ENCODE assay signal across 8 mouse cellular contexts in the genomic region with DNA sequence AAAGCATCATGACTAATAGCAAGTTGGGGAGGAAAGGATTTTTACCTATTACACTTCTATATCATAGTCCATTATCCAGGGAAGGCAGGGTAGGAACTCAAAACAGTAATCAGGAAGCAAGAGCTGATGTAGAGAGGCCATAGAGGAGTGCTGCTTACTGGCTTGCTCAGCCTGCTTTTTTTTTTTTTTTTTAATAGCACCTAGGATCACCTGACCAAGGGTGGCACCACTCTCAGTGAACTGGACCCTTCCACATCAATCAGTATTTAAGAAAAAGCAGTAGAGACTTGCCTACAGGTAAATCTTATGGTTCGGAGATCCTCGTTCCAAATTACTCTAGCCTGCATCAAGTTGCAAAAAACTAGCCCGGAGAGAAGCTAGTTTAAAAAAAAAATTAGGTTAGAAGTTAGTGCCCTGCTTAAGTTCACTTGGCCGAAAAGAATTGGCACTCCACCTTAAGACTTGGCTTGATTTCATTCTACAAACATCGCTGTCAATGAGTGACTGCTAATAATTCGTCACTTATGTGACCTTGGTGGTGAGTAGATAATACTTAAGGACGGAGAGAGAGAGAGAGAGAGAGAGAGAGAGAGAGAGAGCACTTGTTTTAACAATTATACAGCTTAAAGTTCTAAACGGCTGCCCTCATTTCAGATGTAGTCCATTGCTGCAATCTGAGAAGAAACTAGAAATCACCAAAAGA. TPM values are rescaled to one million over a fixed set of nuclear protein-coding genes. Genes with fewer than 3 reads are reported as not detected.
DNase-seq lines count a peak whose midpoint lies in the region; ATAC-seq lines count a peak whose summit lies in the region.

No protein-coding gene starts in this region.

- H3K9ac ChIP-seq in lung, embryonic 16.5 days (ENCODE audit: low read length), result peak overlapping the region; percentile 73; the same call in 1 of the 2 replicates
- H3K9ac ChIP-seq in forebrain, embryonic 16.5 days (replicated peaks; ENCODE audit: low read depth, low read length), result no peak overlapping the region
- H3K9ac ChIP-seq in limb, embryonic 12.5 days (replicated peaks), result no peak overlapping the region
- H3K9ac ChIP-seq in stomach, embryonic 14.5 days (replicated peaks; ENCODE audit: low read depth, low read length), result no peak overlapping the region

- H3K9me3 ChIP-seq in lung, embryonic 16.5 days (ENCODE audit: control insufficient read depth, low read length), result no peaks in the 10 kb centered on the region
- no peaks in the 10 kb centered on the region for H3K9me3 ChIP-seq in forebrain, embryonic 16.5 days (ENCODE audit: control insufficient read depth, low read length)
- H3K9me3 ChIP-seq in limb, embryonic 12.5 days, result no peaks in the 10 kb centered on the region
- H3K9me3 ChIP-seq in stomach, embryonic 14.5 days (ENCODE audit: control insufficient read depth, low read depth, low read length), result no peaks in the 10 kb centered on the region

- H3K4me2 ChIP-seq in lung, embryonic 16.5 days (ENCODE audit: low read depth, low read length), result peak overlapping the region; percentile 61
- peak overlapping the region; percentile 66 for H3K4me2 ChIP-seq in forebrain, embryonic 16.5 days (ENCODE audit: low read length)
- peak overlapping the region; percentile 71 for H3K4me2 ChIP-seq in limb, embryonic 12.5 days
- peak overlapping the region; percentile 64 for H3K4me2 ChIP-seq in stomach, embryonic 14.5 days (replicated peaks; ENCODE audit: low read depth, low read length)

- no peak for DNase-seq in lung, postnatal 4 days
- no peak for DNase-seq in right cerebral cortex, postnatal 4 days
- DNase-seq in B cell, adult 2 months, result no peak
- no peak for DNase-seq in frontal cortex, adult 2 months (ENCODE audit: extremely low spot score in 1 of 2, low spot score in 1 of 2)

- peak overlapping the region; percentile 56 for H3K4me3 ChIP-seq in lung, embryonic 16.5 days (ENCODE audit: low read length)
- peak overlapping the region; percentile 63 for H3K4me3 ChIP-seq in forebrain, embryonic 16.5 days (replicated peaks; ENCODE audit: low read length)
- peak overlapping the region; percentile 48 for H3K4me3 ChIP-seq in limb, embryonic 12.5 days (replicated peaks)
- H3K4me3 ChIP-seq in stomach, embryonic 14.5 days (ENCODE audit: low read depth, low read length), result peak overlapping the region; percentile 61

- ATAC-seq in lung, embryonic 16.5 days (ENCODE audit: low read depth), result no peak
- no peak for ATAC-seq in forebrain, embryonic 16.5 days
- no peak for ATAC-seq in limb, embryonic 12.5 days (ENCODE audit: insufficient number of reproducible peaks, insufficient read depth, low FRiP score, low TSS enrichment, low read depth)
- ATAC-seq in stomach, embryonic 14.5 days (ENCODE audit: insufficient number of reproducible peaks, insufficient read depth, low FRiP score, low read depth), result no peak

- WGBS in lung, embryonic 16.5 days, result 29% methylated on average over 8 of the region's 8 CpGs
- 54% methylated on average over 8 of the region's 8 CpGs for WGBS in forebrain, embryonic 16.5 days
- WGBS in limb, embryonic 12.5 days, result 58% methylated on average over 8 of the region's 8 CpGs
- WGBS in stomach, embryonic 14.5 days, result 46% methylated on average over 8 of the region's 8 CpGs

- no peak overlapping the region; the same call in 1 of the 2 replicates for H3K27ac ChIP-seq in lung, embryonic 16.5 days (ENCODE audit: low read length)
- H3K27ac ChIP-seq in forebrain, embryonic 16.5 days (ENCODE audit: low read length), result no peak overlapping the region
- no peak overlapping the region for H3K27ac ChIP-seq in limb, embryonic 12.5 days
- H3K27ac ChIP-seq in stomach, embryonic 14.5 days (ENCODE audit: low read length), result no peak overlapping the region

- peaks cover 19% of the 10 kb centered on the region for H3K4me1 ChIP-seq in lung, embryonic 16.5 days (replicated peaks; ENCODE audit: control insufficient read depth, insufficient read depth, low read length)
- peaks cover 29% of the 10 kb centered on the region for H3K4me1 ChIP-seq in forebrain, embryonic 16.5 days (replicated peaks; ENCODE audit: control insufficient read depth, insufficient read depth, low read length)
- H3K4me1 ChIP-seq in limb, embryonic 12.5 days (replicated peaks), result peaks cover 38% of the 10 kb centered on the region
- peaks cover 12% of the 10 kb centered on the region for H3K4me1 ChIP-seq in stomach, embryonic 14.5 days (ENCODE audit: control insufficient read depth, insufficient read depth, low read length)

- no peaks in the 10 kb centered on the region for H3K36me3 ChIP-seq in lung, embryonic 16.5 days (ENCODE audit: control insufficient read depth, insufficient read depth, low read length)
- no peaks in the 10 kb centered on the region for H3K36me3 ChIP-seq in forebrain, embryonic 16.5 days (ENCODE audit: control insufficient read depth, insufficient read depth)
- H3K36me3 ChIP-seq in limb, embryonic 12.5 days, result no peaks in the 10 kb centered on the region
- H3K36me3 ChIP-seq in stomach, embryonic 14.5 days (ENCODE audit: control insufficient read depth, insufficient read depth, low read length), result no peaks in the 10 kb centered on the region

- no peaks in the 10 kb centered on the region for H3K27me3 ChIP-seq in lung, embryonic 16.5 days (ENCODE audit: control insufficient read depth, insufficient read depth, low read depth, low read length)
- no peaks in the 10 kb centered on the region for H3K27me3 ChIP-seq in forebrain, embryonic 16.5 days (replicated peaks; ENCODE audit: control insufficient read depth, insufficient read depth, low read length)
- H3K27me3 ChIP-seq in limb, embryonic 12.5 days, result no peaks in the 10 kb centered on the region
- no peaks in the 10 kb centered on the region for H3K27me3 ChIP-seq in stomach, embryonic 14.5 days (ENCODE audit: control insufficient read depth, insufficient read depth, low read length)

RNA-seq across cellular contexts. Expression of a gene that starts 1.0 kb away (rescaled TPM):
- 6.5 and 7.1 TPM in 2 replicates for polyA plus RNA-seq in lung, embryonic 16.5 days (2015; fragmentation: Nextera tagmentation; extraction: Ambion mirVana)
- polyA plus RNA-seq in forebrain, embryonic 16.5 days (2015; fragmentation: Nextera tagmentation; extraction: Ambion mirVana), result 10.5 and 10.7 TPM in 2 replicates
- polyA plus RNA-seq in limb, embryonic 12.5 days (2016; fragmentation: Nextera tagmentation; extraction: Ambion mirVana), result 24.6 and 26.3 TPM in 2 replicates
- polyA plus RNA-seq in stomach, embryonic 14.5 days (2014; fragmentation: Nextera tagmentation; extraction: Ambion mirVana), result 9.8 and 10.2 TPM in 2 replicates
- polyA plus RNA-seq in frontal cortex, adult 2 months (2012; rRNA removed), result 7.6 and 8.0 TPM in 2 replicates

RNA-seq across cellular contexts. Expression of a gene that starts 3.2 kb away (rescaled TPM):
- polyA plus RNA-seq in lung, embryonic 16.5 days (2015; fragmentation: Nextera tagmentation; extraction: Ambion mirVana), result 25.0 and 25.4 TPM in 2 replicates
- polyA plus RNA-seq in forebrain, embryonic 16.5 days (2015; fragmentation: Nextera tagmentation; extraction: Ambion mirVana), result 6.8 and 9.0 TPM in 2 replicates
- 25.2 and 26.1 TPM in 2 replicates for polyA plus RNA-seq in limb, embryonic 12.5 days (2016; fragmentation: Nextera tagmentation; extraction: Ambion mirVana)
- 33.1 and 36.7 TPM in 2 replicates for polyA plus RNA-seq in stomach, embryonic 14.5 days (2014; fragmentation: Nextera tagmentation; extraction: Ambion mirVana)
- 12.7 and 13.7 TPM in 2 replicates for polyA plus RNA-seq in frontal cortex, adult 2 months (2012; rRNA removed)

RNA-seq across cellular contexts. Expression of a gene that starts 27.6 kb away (rescaled TPM):
- polyA plus RNA-seq in lung, embryonic 16.5 days (2015; fragmentation: Nextera tagmentation; extraction: Ambion mirVana), result 2.7 TPM in 2 replicates
- polyA plus RNA-seq in forebrain, embryonic 16.5 days (2015; fragmentation: Nextera tagmentation; extraction: Ambion mirVana), result 148 and 168 TPM in 2 replicates
- 13.9 and 15.0 TPM in 2 replicates for polyA plus RNA-seq in limb, embryonic 12.5 days (2016; fragmentation: Nextera tagmentation; extraction: Ambion mirVana)
- 12.3 and 14.0 TPM in 2 replicates for polyA plus RNA-seq in stomach, embryonic 14.5 days (2014; fragmentation: Nextera tagmentation; extraction: Ambion mirVana)
- 101 and 121 TPM in 2 replicates for polyA plus RNA-seq in frontal cortex, adult 2 months (2012; rRNA removed)
